Mouse (Mus musculus): Measurements from ENCODE around the gene Zcchc14.

Zcchc14 gene

DNA sequence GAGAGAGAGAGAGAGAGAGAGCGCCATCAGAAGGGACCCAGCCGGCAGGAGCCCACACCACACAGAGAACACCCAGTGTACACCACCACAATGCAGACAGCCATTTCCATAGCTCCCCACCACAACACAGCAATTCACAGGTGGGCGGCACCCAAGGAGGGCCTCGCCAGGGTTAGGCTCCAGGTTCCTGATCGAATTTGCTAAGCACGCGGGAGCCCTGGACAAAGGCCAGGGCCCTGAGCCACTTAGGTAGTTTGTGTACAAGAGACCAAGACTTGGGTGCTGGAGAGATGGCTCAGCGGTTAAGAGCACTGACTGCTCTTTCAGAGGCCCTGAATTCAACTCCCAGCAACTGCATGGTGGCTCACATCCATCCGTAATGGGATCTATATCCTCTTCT lies 100.2 kb downstream of the Zcchc14 start:
- DNase-seq (ENCODE audit: low spot score in 2 of 2): no peak

DNA sequence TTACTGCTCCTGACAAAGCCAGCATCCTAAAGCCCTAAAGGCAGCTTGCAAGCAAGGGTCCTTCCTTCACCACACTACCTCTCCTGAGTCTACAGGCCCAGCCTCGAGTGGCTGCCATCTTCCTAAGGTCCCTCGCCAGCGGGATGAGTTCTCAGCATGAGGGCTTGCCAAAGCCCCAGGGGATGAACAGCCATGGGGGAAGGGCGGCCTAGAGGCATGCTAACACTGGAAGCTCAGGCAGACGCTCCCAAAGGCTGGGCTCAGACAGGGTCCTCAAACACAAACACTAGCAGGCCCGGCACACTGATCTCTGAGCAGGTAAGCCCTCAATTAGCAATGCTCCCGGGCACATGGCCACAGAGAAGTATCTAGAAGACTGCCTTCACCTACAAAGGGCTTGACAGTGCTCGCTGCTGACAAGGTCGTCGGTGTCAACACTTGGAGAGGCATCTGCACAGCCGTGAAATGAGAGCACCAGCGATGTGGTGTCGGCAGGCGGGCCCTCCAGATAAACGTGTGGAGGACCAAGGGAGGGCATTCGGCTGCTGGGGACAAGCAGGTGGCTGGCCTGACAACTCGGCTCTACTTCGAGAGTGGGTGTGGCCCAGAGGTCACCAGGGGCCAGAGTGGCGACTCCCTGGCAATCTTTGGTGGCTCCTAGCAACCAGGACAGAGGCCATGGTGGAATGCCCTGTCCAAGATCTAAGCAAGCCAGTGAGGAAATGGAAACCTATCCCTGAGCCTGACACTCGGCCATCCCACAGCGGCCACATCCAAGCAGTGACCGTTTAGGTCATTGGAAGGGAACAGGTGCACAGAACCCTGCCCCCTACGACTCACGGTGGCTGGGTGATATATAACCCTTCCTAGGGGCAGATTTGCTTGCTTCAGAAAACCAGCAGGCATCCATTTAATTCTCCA lies 101.4 kb downstream of the Zcchc14 start:
- no peak for DNase-seq (ENCODE audit: low spot score in 2 of 2)

DNA sequence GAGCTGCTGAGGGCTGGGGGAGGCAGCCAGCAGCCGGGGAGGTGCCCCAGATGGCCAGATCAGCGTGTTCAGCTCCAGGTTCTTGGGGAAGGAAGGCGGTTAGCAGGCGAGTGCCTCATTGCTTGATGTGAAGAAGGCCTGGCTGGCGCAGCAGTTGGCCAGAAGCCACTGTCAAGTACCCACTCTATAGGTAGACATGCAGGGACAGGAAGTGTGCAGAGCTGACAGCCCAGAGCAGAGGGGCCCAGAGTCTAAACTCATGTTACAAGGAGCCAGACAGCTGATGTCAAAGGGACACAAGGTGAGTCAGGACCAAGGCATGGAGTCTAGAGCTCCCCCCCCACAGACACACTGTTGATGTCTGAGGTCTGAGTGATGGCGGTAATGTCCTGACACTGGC lies 102.6 kb downstream of the Zcchc14 start:
- DNase-seq (ENCODE audit: low spot score in 2 of 2): no peak

Data from urinary bladder, adult 18-20 months (tissue).